Mouse (Mus musculus) Muller cell, postnatal 12 days (primary cell): ENCODE measurements around the gene Bach1.

Experiments
- DNase-seq: peaks from one replicate; pipeline ENCODE4 v3.0.0-alpha.2; 2015; ENCODE audit errors: inconsistent ontology term

The Bach1 gene

GRCm38 (mm10) chr16:87698692-87699305 is at the start of gene Bach1:
Bach1 (plus strand) TSS chr16:87698945.
- DNase-seq = peak; percentile 96

DNA sequence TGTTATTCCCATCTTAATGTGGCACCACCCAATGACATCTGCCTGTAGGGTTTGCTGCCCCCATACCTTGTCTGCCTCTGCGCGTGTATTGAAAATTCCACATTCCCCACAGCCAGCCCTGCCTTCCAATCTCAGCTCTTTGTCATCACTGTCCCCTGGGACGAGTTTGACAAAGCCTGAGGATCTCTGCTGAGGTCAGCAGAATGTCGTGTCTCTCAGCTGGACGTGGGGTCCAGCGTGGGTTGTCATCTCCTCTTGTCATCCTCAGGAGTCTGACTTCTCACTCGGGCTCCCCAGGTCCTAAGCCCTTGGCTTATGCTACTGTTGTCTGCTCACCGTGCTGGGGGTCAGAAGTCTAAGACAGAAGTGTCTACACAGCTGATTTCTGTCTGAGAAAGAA is 46.4 kb upstream of the Bach1 start:
- no peak for DNase-seq

DNA sequence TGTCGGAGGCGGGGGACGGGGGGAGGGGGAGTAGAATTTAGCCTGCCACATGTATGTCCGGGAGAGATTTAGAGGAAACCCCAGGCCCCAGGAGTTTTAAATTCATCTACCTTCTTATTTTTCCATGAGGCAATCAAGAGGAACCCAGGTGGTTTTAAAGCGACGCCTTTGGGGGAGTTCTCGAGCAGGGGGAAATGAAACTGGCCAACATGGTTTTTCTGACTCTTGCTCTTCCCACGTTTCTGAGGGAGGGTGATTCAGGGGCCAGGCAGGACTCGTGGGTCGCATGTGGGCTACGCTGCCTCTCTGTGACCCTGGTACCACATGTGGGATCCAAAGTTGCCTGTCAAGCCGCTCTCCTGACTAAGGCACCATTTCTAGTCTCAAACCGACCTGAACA is 45.8 kb upstream of the Bach1 start:
- DNase-seq = no peak

- DNase-seq = no peak
Observed at GRCm38 (mm10) chr16:87654016-87654575, 44.6 kb upstream of the Bach1 start.

- DNase-seq = peak; percentile 61
Observed at GRCm38 (mm10) chr16:87655005-87655404, 43.7 kb upstream of the Bach1 start.

DNA sequence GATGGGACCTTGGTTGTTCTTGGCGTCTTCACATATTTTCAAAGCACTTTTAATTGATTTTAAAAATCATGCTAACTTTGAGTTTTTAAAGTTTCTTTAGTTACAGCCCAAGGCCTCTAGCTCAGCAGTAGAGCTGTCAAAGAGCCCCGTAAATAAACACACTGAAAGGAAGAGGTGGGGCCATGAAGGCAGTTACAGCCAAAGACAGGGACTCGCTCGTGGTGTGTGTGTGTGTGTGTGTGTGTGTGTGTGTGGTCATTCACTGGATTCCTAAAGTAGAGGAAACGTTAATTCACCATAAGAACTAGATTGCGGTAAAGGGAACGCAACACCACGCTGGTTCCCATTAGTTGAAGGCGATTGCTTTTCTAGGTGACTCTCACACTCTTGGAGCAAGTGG is 43.2 kb upstream of the Bach1 start:
- no peak for DNase-seq

DNA sequence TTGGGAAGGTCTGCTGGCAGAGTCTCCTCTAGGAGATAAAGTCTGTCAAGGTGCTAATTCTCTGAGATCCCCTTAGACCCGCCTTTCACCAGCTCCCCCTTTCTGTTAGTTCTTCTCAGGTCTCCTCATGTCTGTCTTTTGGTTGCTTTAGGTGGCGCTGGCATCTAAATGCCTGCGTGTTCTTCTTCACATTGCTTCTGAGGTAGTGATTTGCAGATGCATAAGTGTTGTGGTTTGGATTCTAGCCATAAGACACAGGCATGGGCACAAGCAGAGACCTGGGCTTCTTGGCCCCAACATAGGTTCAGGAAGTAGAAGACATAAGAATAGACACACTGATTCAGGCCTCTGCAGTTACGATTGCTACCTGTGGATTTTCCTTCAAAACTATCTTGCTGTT is 42.0 kb upstream of the Bach1 start:
- DNase-seq = no peak

DNA sequence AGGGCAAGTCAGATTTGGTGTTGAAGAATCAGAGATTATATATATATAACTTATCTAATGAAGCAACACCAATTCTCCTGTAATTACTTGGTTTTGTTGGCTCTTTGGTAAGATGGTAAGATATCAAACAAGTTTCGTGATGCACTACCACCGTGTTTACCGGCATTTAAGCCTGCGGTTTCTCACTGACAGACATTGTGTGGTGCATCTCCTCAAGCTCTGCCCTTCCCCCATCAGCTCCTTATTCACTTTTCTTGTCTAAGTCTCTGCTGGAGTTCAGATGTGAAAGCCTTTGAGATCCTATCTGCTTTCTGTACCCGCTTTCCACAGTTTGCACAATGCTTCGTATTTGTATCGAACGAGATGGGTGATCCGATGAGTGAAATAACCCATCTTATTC is 41.5 kb upstream of the Bach1 start:
- DNase-seq = no peak

- no peak for DNase-seq
Observed at GRCm38 (mm10) chr16:87661024-87661471, 37.7 kb upstream of the Bach1 start.

- DNase-seq = no peak
Observed at GRCm38 (mm10) chr16:87661636-87662035, 37.1 kb upstream of the Bach1 start.

DNA sequence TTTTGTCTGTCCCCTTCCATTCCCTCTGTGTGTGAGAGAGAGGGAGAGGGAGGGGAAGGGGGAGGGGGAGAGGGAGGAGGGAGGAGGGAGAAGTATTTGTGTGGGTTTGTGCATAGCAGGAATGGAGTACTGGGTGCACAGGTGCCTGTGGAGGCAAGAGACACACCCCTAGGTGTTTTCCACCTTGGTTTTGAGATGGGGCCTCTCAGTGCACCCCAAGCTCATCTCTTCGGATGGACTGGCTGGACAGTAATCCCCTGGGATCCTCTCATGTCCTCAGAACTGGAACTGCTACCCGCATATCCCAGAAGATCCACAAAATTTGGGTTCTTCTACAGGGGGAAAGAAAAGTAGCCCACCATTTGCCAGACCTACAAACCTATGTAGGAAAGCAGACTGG is 36.2 kb upstream of the Bach1 start:
- DNase-seq = no peak

GRCm38 (mm10) chr16:87663890-87664289 is 34.9 kb upstream of the Bach1 start:
- DNase-seq = no peak

DNA sequence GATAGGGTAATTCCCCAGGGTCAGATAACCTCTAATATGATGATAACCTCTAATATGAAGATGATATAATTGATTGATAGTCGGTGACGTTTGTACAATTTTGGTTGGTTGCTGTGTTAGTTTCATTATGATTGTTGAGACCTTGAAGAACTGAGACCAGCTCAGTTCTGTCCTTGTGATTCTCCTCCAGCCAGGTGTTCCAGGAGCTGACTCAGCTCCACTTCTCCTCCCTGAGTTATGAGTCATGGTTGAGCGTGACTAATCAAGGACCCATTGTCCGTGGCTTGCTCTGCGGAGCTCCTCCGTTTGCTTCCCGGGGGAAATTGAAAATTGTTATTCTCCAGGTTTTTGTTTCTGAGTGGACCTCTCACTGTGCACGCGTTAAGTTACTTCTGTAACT is 33.5 kb upstream of the Bach1 start:
- DNase-seq = no peak

GRCm38 (mm10) chr16:87665752-87666619 is 32.8 kb upstream of the Bach1 start:
- no peak for DNase-seq

- no peak for DNase-seq
Observed at GRCm38 (mm10) chr16:87666620-87667004, 32.1 kb upstream of the Bach1 start.

DNA sequence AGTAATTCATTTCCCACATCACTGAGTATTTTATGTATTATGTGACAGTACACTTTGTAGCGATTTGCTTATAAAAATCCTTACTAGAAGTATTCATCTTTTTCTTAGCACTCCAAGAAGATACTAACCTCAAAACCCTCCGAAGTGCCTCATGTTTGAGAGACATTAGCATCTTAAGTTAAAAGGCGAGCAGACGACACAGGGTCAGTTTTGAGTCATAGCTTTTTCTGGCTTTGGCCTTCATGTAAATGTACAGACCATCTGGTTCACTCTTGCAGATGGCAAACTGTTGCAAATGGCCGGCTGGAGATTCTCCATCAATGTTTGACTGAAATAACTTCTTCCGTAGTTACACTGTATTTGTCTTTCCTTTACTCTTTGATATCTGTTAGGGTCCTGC is 30.7 kb upstream of the Bach1 start:
- no peak for DNase-seq

- DNase-seq = no peak
Observed at GRCm38 (mm10) chr16:87670091-87670820, 28.5 kb upstream of the Bach1 start.

- peak; percentile 18 for DNase-seq
Observed at GRCm38 (mm10) chr16:87670821-87671165, 28.0 kb upstream of the Bach1 start.

GRCm38 (mm10) chr16:87671336-87671735 is 27.4 kb upstream of the Bach1 start:
- DNase-seq = no peak

- no peak for DNase-seq
Observed at GRCm38 (mm10) chr16:87673155-87673554, 25.6 kb upstream of the Bach1 start.

DNA sequence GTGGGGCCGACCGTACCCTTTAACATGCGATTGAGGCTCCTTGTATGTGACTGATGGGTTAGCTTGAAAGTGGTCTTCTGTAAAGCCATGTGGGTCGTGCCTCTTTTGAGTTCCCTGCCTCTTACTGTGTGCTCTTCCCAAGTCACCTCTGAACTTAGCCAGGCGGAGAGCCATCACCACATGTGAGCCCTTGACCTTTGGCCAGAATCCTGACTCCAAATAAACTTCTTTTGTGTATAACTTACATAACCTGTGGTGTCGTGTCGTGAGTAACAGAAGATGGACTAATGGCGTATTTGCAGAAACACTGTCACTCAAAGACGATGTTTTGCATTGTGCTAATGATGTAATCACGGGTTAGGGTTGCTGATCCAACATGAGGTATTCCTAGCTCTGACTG is 22.6 kb upstream of the Bach1 start:
- no peak for DNase-seq

DNA sequence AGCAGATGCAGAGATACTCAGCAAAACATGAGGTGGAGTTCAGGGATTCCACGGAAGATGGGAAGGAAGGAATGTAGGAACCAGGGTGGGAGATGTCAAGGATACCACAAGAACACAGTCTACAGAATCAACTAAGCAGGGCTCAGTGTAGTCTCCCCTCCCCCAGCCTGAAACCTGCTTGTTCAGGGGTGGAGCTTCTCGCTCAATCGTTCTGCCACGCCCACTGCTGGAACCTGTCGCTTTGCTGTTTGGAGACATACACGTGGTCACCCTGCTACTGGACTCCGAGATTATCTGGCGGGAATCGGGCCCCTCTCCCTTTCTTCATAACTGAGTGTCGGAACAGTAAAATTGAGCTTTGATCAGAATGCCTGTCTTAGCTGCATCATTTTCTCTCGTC is 20.1 kb upstream of the Bach1 start:
- no peak for DNase-seq
